Mouse (Mus musculus): ENCODE data around the gene Spata1. TPM values are rescaled to one million over a fixed set of nuclear protein-coding genes. Genes with fewer than 3 reads are reported as not detected.
"Not testable (repeated sequence)": the region's sequence is repeated elsewhere in the genome, so short reads cannot be mapped to it uniquely, and the experiment has no call there.

Gene Spata1
- polyA plus RNA-seq, 1 experiment from 2014 or later = 7.9 TPM

GRCm38 (mm10) chr3:146440011-146440410, 59.5 kb downstream of the Spata1 start:
- peaks cover 50% of the 10 kb centered on the region for H3K36me3 ChIP-seq
- no peaks in the 10 kb centered on the region for H3K4me1 ChIP-seq (replicated peaks)
- H3K4me2 ChIP-seq = no peak overlapping the region
- no peak overlapping the region for H3K9ac ChIP-seq (replicated peaks)
- WGBS = 92% methylated on average over 12 of the region's 12 CpGs
- no peaks in the 10 kb centered on the region for H3K9me3 ChIP-seq
- no peak for ATAC-seq (ENCODE audit: insufficient number of reproducible peaks, insufficient read depth, low FRiP score, low TSS enrichment, low read depth)
- H3K27me3 ChIP-seq = no peaks in the 10 kb centered on the region
- H3K4me3 ChIP-seq (replicated peaks) = no peak overlapping the region
- peak overlapping the region; percentile 23; the same call in 1 of the 2 replicates for H3K27ac ChIP-seq

- Histone ChIP-seq H3K36me3 (peaks cover 78% of the 10 kb centered on the region), H3K4me3 (replicated peaks) (no peak overlapping the region), H3K9me3 (no peaks in the 10 kb centered on the region), H3K4me2 (no peak overlapping the region), H3K4me1 (replicated peaks) (no peaks in the 10 kb centered on the region), H3K27ac (no peak overlapping the region), H3K27me3 (no peaks in the 10 kb centered on the region), H3K9ac (replicated peaks) (no peak overlapping the region)
- 92% methylated on average over 8 of the region's 8 CpGs for WGBS
- no peak for ATAC-seq (ENCODE audit: insufficient number of reproducible peaks, insufficient read depth, low FRiP score, low TSS enrichment, low read depth)
These were observed 63.4 kb downstream of the Spata1 start for GRCm38 (mm10) chr3:146436114-146436513.

GRCm38 (mm10) chr3:146435533-146435932, 64.0 kb downstream of the Spata1 start:
- no peak for ATAC-seq (ENCODE audit: insufficient number of reproducible peaks, insufficient read depth, low FRiP score, low TSS enrichment, low read depth)
- Histone ChIP-seq H3K36me3 (peaks cover 81% of the 10 kb centered on the region), H3K9me3 (no peaks in the 10 kb centered on the region), H3K27ac (no peak overlapping the region), H3K9ac (replicated peaks) (no peak overlapping the region), H3K4me1 (replicated peaks) (no peaks in the 10 kb centered on the region), H3K4me2 (no peak overlapping the region), H3K4me3 (replicated peaks) (no peak overlapping the region), H3K27me3 (no peaks in the 10 kb centered on the region)
- 90% methylated on average over 11 of the region's 11 CpGs for WGBS

GRCm38 (mm10) chr3:146434686-146435085, 64.9 kb downstream of the Spata1 start:
- Histone ChIP-seq H3K4me2 (no peak overlapping the region), H3K4me3 (replicated peaks) (no peak overlapping the region), H3K27ac (no peak overlapping the region), H3K9ac (replicated peaks) (no peak overlapping the region), H3K4me1 (replicated peaks) (no peaks in the 10 kb centered on the region), H3K36me3 (peaks cover 75% of the 10 kb centered on the region), H3K9me3 (no peaks in the 10 kb centered on the region), H3K27me3 (no peaks in the 10 kb centered on the region)
- WGBS = 95% methylated on average over 8 of the region's 8 CpGs
- no peak for ATAC-seq (ENCODE audit: insufficient number of reproducible peaks, insufficient read depth, low FRiP score, low TSS enrichment, low read depth)

- Histone ChIP-seq H3K36me3 (peaks cover 80% of the 10 kb centered on the region), H3K9me3 (no peaks in the 10 kb centered on the region), H3K4me1 (replicated peaks) (no peaks in the 10 kb centered on the region), H3K27ac (no peak overlapping the region), H3K9ac (replicated peaks) (no peak overlapping the region), H3K4me3 (replicated peaks) (no peak overlapping the region), H3K4me2 (no peak overlapping the region), H3K27me3 (no peaks in the 10 kb centered on the region)
- ATAC-seq (ENCODE audit: insufficient number of reproducible peaks, insufficient read depth, low FRiP score, low TSS enrichment, low read depth) = no peak
- WGBS = 88% methylated on average over 14 of the region's 14 CpGs
These were observed 65.7 kb downstream of the Spata1 start for GRCm38 (mm10) chr3:146433681-146434350.

- H3K4me3 ChIP-seq (replicated peaks); ATAC-seq (ENCODE audit: insufficient number of reproducible peaks, insufficient read depth, low FRiP score, low TSS enrichment, low read depth); H3K9ac ChIP-seq (replicated peaks); H3K4me1 ChIP-seq (replicated peaks); H3K4me2 ChIP-seq; H3K9me3 ChIP-seq; H3K27ac ChIP-seq; H3K27me3 ChIP-seq: not testable (repeated sequence)
- WGBS = 92% methylated on average over 11 of the region's 11 CpGs
- peaks cover 80% of the 10 kb centered on the region for H3K36me3 ChIP-seq
These were observed 66.5 kb downstream of the Spata1 start for GRCm38 (mm10) chr3:146433063-146433462.

- ATAC-seq (ENCODE audit: insufficient number of reproducible peaks, insufficient read depth, low FRiP score, low TSS enrichment, low read depth) = no peak
- H3K27me3 ChIP-seq = no peaks in the 10 kb centered on the region
- no peak overlapping the region for H3K9ac ChIP-seq (replicated peaks)
- H3K4me2 ChIP-seq = no peak overlapping the region
- no peak overlapping the region for H3K4me3 ChIP-seq (replicated peaks)
- H3K36me3 ChIP-seq = peaks cover 59% of the 10 kb centered on the region
- WGBS = 91% methylated on average over 8 of the region's 8 CpGs
- H3K9me3 ChIP-seq = no peaks in the 10 kb centered on the region
- 0 out of 2 replicates have a peak, but pooled peaks cover 3% of the 10 kb centered on the region for H3K4me1 ChIP-seq (replicated peaks)
- H3K27ac ChIP-seq = no peak overlapping the region
These were observed 73.1 kb downstream of the Spata1 start for GRCm38 (mm10) chr3:146426489-146426888.

- WGBS = 64% methylated on average over 7 of the region's 7 CpGs
- H3K27ac ChIP-seq = no peak overlapping the region
- peaks cover 53% of the 10 kb centered on the region for H3K36me3 ChIP-seq
- no peak overlapping the region for H3K9ac ChIP-seq (replicated peaks)
- no peaks in the 10 kb centered on the region for H3K27me3 ChIP-seq
- H3K4me3 ChIP-seq (replicated peaks) = no peak overlapping the region
- 0 out of 2 replicates have a peak, but pooled peaks cover 3% of the 10 kb centered on the region for H3K4me1 ChIP-seq (replicated peaks)
- H3K4me2 ChIP-seq = no peak overlapping the region
- no peak for ATAC-seq (ENCODE audit: insufficient number of reproducible peaks, insufficient read depth, low FRiP score, low TSS enrichment, low read depth)
- H3K9me3 ChIP-seq = no peaks in the 10 kb centered on the region
These were observed 73.7 kb downstream of the Spata1 start for GRCm38 (mm10) chr3:146425902-146426301.

GRCm38 (mm10) chr3:146424306-146424900, 75.2 kb downstream of the Spata1 start:
- ATAC-seq (ENCODE audit: insufficient number of reproducible peaks, insufficient read depth, low FRiP score, low TSS enrichment, low read depth) = no peak
- 75% methylated on average over 7 of the region's 7 CpGs for WGBS
- H3K9me3 ChIP-seq = no peaks in the 10 kb centered on the region
- no peaks in the 10 kb centered on the region for H3K27me3 ChIP-seq
- H3K27ac ChIP-seq = no peak overlapping the region
- H3K4me2 ChIP-seq = no peak overlapping the region
- H3K4me3 ChIP-seq (replicated peaks) = no peak overlapping the region
- no peak overlapping the region for H3K9ac ChIP-seq (replicated peaks)
- 0 out of 2 replicates have a peak, but pooled peaks cover 3% of the 10 kb centered on the region for H3K4me1 ChIP-seq (replicated peaks)
- H3K36me3 ChIP-seq = peaks cover 55% of the 10 kb centered on the region

GRCm38 (mm10) chr3:146423710-146424109, 75.8 kb downstream of the Spata1 start:
- Histone ChIP-seq H3K4me2 (no peak overlapping the region), H3K27me3 (no peaks in the 10 kb centered on the region), H3K9me3 (no peaks in the 10 kb centered on the region), H3K4me3 (replicated peaks) (no peak overlapping the region), H3K9ac (replicated peaks) (no peak overlapping the region), H3K4me1 (replicated peaks) (0 out of 2 replicates have a peak, but pooled peaks cover 3% of the 10 kb centered on the region), H3K27ac (no peak overlapping the region), H3K36me3 (peaks cover 56% of the 10 kb centered on the region)
- no peak for ATAC-seq (ENCODE audit: insufficient number of reproducible peaks, insufficient read depth, low FRiP score, low TSS enrichment, low read depth)
- 89% methylated on average over 7 of the region's 7 CpGs for WGBS

- Histone ChIP-seq H3K27ac (no peak overlapping the region), H3K27me3 (no peaks in the 10 kb centered on the region), H3K36me3 (peaks cover 51% of the 10 kb centered on the region), H3K9me3 (no peaks in the 10 kb centered on the region), H3K4me3 (replicated peaks) (no peak overlapping the region), H3K4me2 (no peak overlapping the region), H3K9ac (replicated peaks) (no peak overlapping the region), H3K4me1 (replicated peaks) (0 out of 2 replicates have a peak, but pooled peaks cover 3% of the 10 kb centered on the region)
- no peak for ATAC-seq (ENCODE audit: insufficient number of reproducible peaks, insufficient read depth, low FRiP score, low TSS enrichment, low read depth)
- 24% methylated on average over 8 of the region's 8 CpGs for WGBS
These were observed 77.8 kb downstream of the Spata1 start for GRCm38 (mm10) chr3:146421787-146422186.
